Mouse (Mus musculus): Measurements from ENCODE around the gene Mal.

- TF ChIP-seq CTCF (IDR thresholded peaks at IDR 0.05; ENCODE audit: control insufficient read depth, insufficient read depth, low read length) (no peak), POLR2A (IDR thresholded peaks at IDR 0.05; ENCODE audit: borderline replicate concordance, control insufficient read depth, low read depth, low read length) (no peak)
These were observed 10.5 kb upstream of the Mal start for GRCm38 (mm10) chr2:127667015-127667414.

Data from bone marrow, adult 2 months (tissue).